Mouse (Mus musculus) MEL (cell line): ENCODE results near the gene Slc39a7. TPM values are rescaled to one million over a fixed set of nuclear protein-coding genes. Genes with fewer than 3 reads are reported as not detected.

Experiments
- DNase-seq: peaks from one replicate; pipeline ENCODE4 v3.0.0; 2011; ENCODE audit warnings: low read depth, low spot score
- H3K27ac ChIP-seq: 2 replicates; pipeline ENCODE4 v1.5.1; 2012; ENCODE audit warnings: low read depth, mild to moderate bottlenecking, control low read depth, low read length, moderate library complexity; ENCODE audit not compliant: control insufficient read depth
- H3K27me3 ChIP-seq, 2 experiments: fragments of 150-350 bp in 1 of 2; sonication (generic) in 1 of 2; 2 replicates each; pipeline ENCODE4 v1.6.1; 2012; ENCODE audit warnings: low read length in 2 of 2, mild to moderate bottlenecking in 2 of 2, improper control_type of control experiment in 1 of 2, moderate library complexity in 1 of 2; ENCODE audit not compliant: insufficient read depth in 2 of 2, control insufficient read depth in 1 of 2
- H3K36me3 ChIP-seq, 2 experiments: 2 replicates each; pipeline ENCODE4 v1.6.1; 2012 to 2014; ENCODE audit warnings: low read length in 2 of 2, improper control_type of control experiment in 1 of 2, inconsistent platforms in 1 of 2, mild to moderate bottlenecking in 1 of 2; ENCODE audit not compliant: insufficient read depth in 2 of 2, control insufficient read depth in 1 of 2
- H3K4me1 ChIP-seq, 2 experiments: fragments of 150-350 bp in 1 of 2; sonication (generic) in 1 of 2; 2 replicates each; pipeline ENCODE4 v1.6.1; 2012; ENCODE audit warnings: low read length in 2 of 2, improper control_type of control experiment in 1 of 2, mild to moderate bottlenecking in 1 of 2; ENCODE audit not compliant: insufficient read depth in 2 of 2, control insufficient read depth in 1 of 2
- H3K4me3 ChIP-seq, 2 experiments: fragments of 150-350 bp in 1 of 2; sonication (generic) in 1 of 2; 2 replicates each; pipeline ENCODE4 v1.5.1; 2012; ENCODE audit warnings: low read depth in 2 of 2, low read length in 2 of 2, mild to moderate bottlenecking in 2 of 2, moderate library complexity in 2 of 2, control low read depth in 1 of 2, improper control_type of control experiment in 1 of 2; ENCODE audit not compliant: control insufficient read depth in 1 of 2, insufficient read depth in 1 of 2
- H3K79me2 ChIP-seq: 2 replicates; pipeline ENCODE4 v1.6.1; 2012; ENCODE audit warnings: mild to moderate bottlenecking, low read length, moderate library complexity; ENCODE audit not compliant: control insufficient read depth, poor library complexity, insufficient read depth
- H3K9ac ChIP-seq: 2 replicates; pipeline ENCODE4 v1.6.1; 2012; ENCODE audit warnings: low read depth, mild to moderate bottlenecking, control low read depth, low read length, moderate library complexity; ENCODE audit not compliant: control insufficient read depth, poor library complexity, severe bottlenecking
- H3K9me3 ChIP-seq: fragments of 150-350 bp; sonication (generic); replicated peaks from 2 replicates; pipeline ENCODE4 v1.6.1; 2012; ENCODE audit warnings: mild to moderate bottlenecking, low read length, improper control_type of control experiment, moderate library complexity; ENCODE audit not compliant: insufficient read depth
- CHD1 ChIP-seq: IDR thresholded peaks from 2 replicates; pipeline ENCODE4 v1.6.1; 2012; ENCODE audit warnings: low read depth, mild to moderate bottlenecking, inconsistent platforms, low read length, improper control_type of control experiment
- CHD2 ChIP-seq: IDR thresholded peaks from 2 replicates; pipeline ENCODE4 v1.6.1; 2011; ENCODE audit warnings: low read length, improper control_type of control experiment
- CTCF ChIP-seq, 3 experiments: IDR thresholded peaks in 2 of 3; conservative IDR thresholded peaks in 1 of 3; 2 replicates each; pipeline ENCODE4 v1.5.1; 2011 to 2012; ENCODE audit warnings: low read length in 3 of 3, low read depth in 2 of 3, mild to moderate bottlenecking in 2 of 3, improper control_type of control experiment in 1 of 3, inconsistent platforms in 1 of 3, mixed read lengths in 1 of 3, moderate library complexity in 1 of 3; ENCODE audit not compliant: control insufficient read depth in 1 of 3, insufficient read depth in 1 of 3, poor library complexity in 1 of 3, severe bottlenecking in 1 of 3
- ELF1 ChIP-seq: IDR thresholded peaks from 2 replicates; pipeline ENCODE4 v1.6.1; 2014; ENCODE audit warnings: low read depth, mild to moderate bottlenecking, inconsistent platforms, low read length, improper control_type of control experiment, moderate library complexity
- EP300 ChIP-seq, 2 experiments: IDR thresholded peaks; 2 replicates each; pipeline ENCODE4 v1.6.1; 2011; ENCODE audit warnings: improper control_type of control experiment in 2 of 2, low read length in 2 of 2, low read depth in 1 of 2, mild to moderate bottlenecking in 1 of 2
- ETS1 ChIP-seq: IDR thresholded peaks from 2 replicates; pipeline ENCODE4 v1.6.1; 2012; ENCODE audit warnings: low read depth, mild to moderate bottlenecking, inconsistent platforms, low read length, improper control_type of control experiment, moderate library complexity
- GABPA ChIP-seq: IDR thresholded peaks from 2 replicates; pipeline ENCODE4 v1.6.1; 2012; ENCODE audit warnings: low read depth, mild to moderate bottlenecking, inconsistent platforms, low read length, improper control_type of control experiment, moderate library complexity
- JUND ChIP-seq: IDR thresholded peaks from 2 replicates; pipeline ENCODE4 v1.6.1; 2011; ENCODE audit warnings: low read depth, mild to moderate bottlenecking, improper control_type of control experiment, low read length
- MAX ChIP-seq: IDR thresholded peaks from 2 replicates; pipeline ENCODE4 v1.6.1; 2011; ENCODE audit warnings: low read length, improper control_type of control experiment
- MXI1 ChIP-seq: IDR thresholded peaks from 2 replicates; pipeline ENCODE4 v1.6.1; 2011; ENCODE audit warnings: mild to moderate bottlenecking, low read depth, low read length, improper control_type of control experiment
- MYB ChIP-seq: IDR thresholded peaks from 2 replicates; pipeline ENCODE4 v1.6.1; 2011; ENCODE audit warnings: mild to moderate bottlenecking, low read depth, low read length, improper control_type of control experiment
- MYC ChIP-seq: IDR thresholded peaks from 2 replicates; pipeline ENCODE4 v1.6.1; 2011; ENCODE audit warnings: low read depth, mild to moderate bottlenecking, low read length, improper control_type of control experiment, moderate library complexity
- NELFE ChIP-seq: IDR thresholded peaks from 2 replicates; pipeline ENCODE4 v1.6.1; 2011; ENCODE audit warnings: low read depth, low read length, improper control_type of control experiment
- NRF1 ChIP-seq: IDR thresholded peaks from 2 replicates; pipeline ENCODE4 v1.6.1; 2014; ENCODE audit warnings: low read depth, mild to moderate bottlenecking, inconsistent platforms, low read length, improper control_type of control experiment, moderate library complexity; ENCODE audit not compliant: poor library complexity, insufficient read depth, severe bottlenecking
- POLR2A ChIP-seq, 2 experiments: IDR thresholded peaks; 2 replicates each; pipeline ENCODE4 v1.6.1; 2011 to 2012; ENCODE audit warnings: low read length in 2 of 2, mild to moderate bottlenecking in 2 of 2, control low read depth in 1 of 2, improper control_type of control experiment in 1 of 2, low read depth in 1 of 2, moderate library complexity in 1 of 2; ENCODE audit not compliant: control insufficient read depth in 1 of 2, insufficient read depth in 1 of 2, poor library complexity in 1 of 2
- RCOR1 ChIP-seq: IDR thresholded peaks from 2 replicates; pipeline ENCODE4 v1.6.1; 2012; ENCODE audit warnings: low read depth, mild to moderate bottlenecking, inconsistent platforms, low read length, improper control_type of control experiment
- SMC3 ChIP-seq: IDR thresholded peaks from 2 replicates; pipeline ENCODE4 v1.6.1; 2011; ENCODE audit warnings: low read depth, low read length, improper control_type of control experiment
- UBTF ChIP-seq: IDR thresholded peaks from 2 replicates; pipeline ENCODE4 v1.6.1; 2012; ENCODE audit warnings: low read depth, mild to moderate bottlenecking, inconsistent platforms, low read length, improper control_type of control experiment, moderate library complexity, borderline replicate concordance; ENCODE audit not compliant: insufficient read depth
- USF1 ChIP-seq: IDR thresholded peaks from 2 replicates; pipeline ENCODE4 v1.6.1; 2014; ENCODE audit warnings: low read depth, mild to moderate bottlenecking, inconsistent platforms, low read length, improper control_type of control experiment, moderate library complexity
- polyA plus RNA-seq, 2 experiments: library from polyadenylated mRNA; stranded (reverse) in 1 of 2; unstranded in 1 of 2; fragments of >175 nt in 1 of 2; fragments of >200 nt in 1 of 2; gene quantifications; 2 replicates each; pipeline versions ENCODE4 v1.2.1 to v1.2.4; 2012; ENCODE audit warnings: low replicate concordance in 2 of 2, low read depth in 1 of 2; ENCODE audit not compliant: insufficient read length in 2 of 2, insufficient read depth in 1 of 2, missing spikeins in 1 of 2
- total RNA-seq: library from RNA; depleted of rRNA; stranded (reverse); fragments of 300-350 nt; gene quantifications from 2 replicates; pipeline ENCODE4 v1.2.3, GENCODE M21; 2012

The Slc39a7 gene
- total and polyA plus RNA-seq, 3 experiments = 150 to 152 TPM; not detected in 1

GRCm38 (mm10) chr17:34072091-34072490, 40.6 kb upstream of the Slc39a7 start:
- H3K4me3 ChIP-seq = no peak overlapping the region
- no peak overlapping the region for H3K27ac ChIP-seq

GRCm38 (mm10) chr17:34068864-34069263, 37.4 kb upstream of the Slc39a7 start:
- Histone ChIP-seq H3K79me2 (no peaks in the 10 kb centered on the region), H3K36me3 (peaks cover 0 to 6% of the 10 kb centered on the region in 2 experiments; a peak in 2 of 4 replicates), H3K4me1 (peaks cover 3 to 11% of the 10 kb centered on the region in 2 experiments; a peak in 3 of 4 replicates), H3K27me3 (no peaks in the 10 kb centered on the region), H3K9ac (no peak overlapping the region), H3K27ac (no peak overlapping the region), H3K9me3 (no peaks in the 10 kb centered on the region), H3K4me3 (no peak overlapping the region)
- no peak for DNase-seq
- TF ChIP-seq POLR2A (IDR thresholded peaks at IDR 0.05; ENCODE audit: control insufficient read depth in 1 of 2, insufficient read depth in 1 of 2, low read depth in 1 of 2, low read length in 2 of 2, poor library complexity in 1 of 2) (no peak), ELF1 (no peak), SMC3 (no peak), JUND (no peak), GABPA (no peak), MYB (no peak), MYC (no peak), RCOR1 (no peak), CTCF (IDR thresholded peaks at IDR 0.05 in 2 of 3, conservative IDR thresholded peaks at IDR 0.05 in 1 of 3; ENCODE audit: control insufficient read depth in 1 of 3, insufficient read depth in 1 of 3, low read depth in 2 of 3, low read length in 3 of 3, poor library complexity in 1 of 3, severe bottlenecking in 1 of 3) (no peak), MAX (no peak), MXI1 (no peak), CHD2 (no peak), CHD1 (no peak), NRF1 (no peak), NELFE (no peak), UBTF (no peak)

More at GRCm38 (mm10) chr17:34072091-34072490, 40.6 kb upstream of the Slc39a7 start:
- Histone ChIP-seq H3K27me3 (no peaks in the 10 kb centered on the region), H3K4me1 (peaks cover 3 to 11% of the 10 kb centered on the region in 2 experiments; a peak in 3 of 4 replicates), H3K79me2 (no peaks in the 10 kb centered on the region)
- peak; percentile 62 for DNase-seq
- TF ChIP-seq ETS1 (0 out of 2 replicates have a peak, but pooled peaks have one; percentile 21), ELF1 (no peak), SMC3 (no peak), USF1 (peak; percentile 41; the same call in 1 of the 2 replicates), EP300 (IDR thresholded peaks at IDR 0.05; ENCODE audit: low read depth in 1 of 2, low read length in 2 of 2) (0 out of 4 replicates have a peak, but pooled peaks of 1 of the 2 experiments have one; percentile 13), MAX (peak; percentile 55)
- TF ChIP-seq, all 39 proteins: peak for 4
- H3K36me3 ChIP-seq = peaks cover 0 to 6% of the 10 kb centered on the region in 2 experiments; a peak in 2 of 4 replicates
- no peaks in the 10 kb centered on the region for H3K9me3 ChIP-seq
- H3K9ac ChIP-seq = no peak overlapping the region
